ENCODE assay signal across 10 mouse cellular contexts in the genomic region with DNA sequence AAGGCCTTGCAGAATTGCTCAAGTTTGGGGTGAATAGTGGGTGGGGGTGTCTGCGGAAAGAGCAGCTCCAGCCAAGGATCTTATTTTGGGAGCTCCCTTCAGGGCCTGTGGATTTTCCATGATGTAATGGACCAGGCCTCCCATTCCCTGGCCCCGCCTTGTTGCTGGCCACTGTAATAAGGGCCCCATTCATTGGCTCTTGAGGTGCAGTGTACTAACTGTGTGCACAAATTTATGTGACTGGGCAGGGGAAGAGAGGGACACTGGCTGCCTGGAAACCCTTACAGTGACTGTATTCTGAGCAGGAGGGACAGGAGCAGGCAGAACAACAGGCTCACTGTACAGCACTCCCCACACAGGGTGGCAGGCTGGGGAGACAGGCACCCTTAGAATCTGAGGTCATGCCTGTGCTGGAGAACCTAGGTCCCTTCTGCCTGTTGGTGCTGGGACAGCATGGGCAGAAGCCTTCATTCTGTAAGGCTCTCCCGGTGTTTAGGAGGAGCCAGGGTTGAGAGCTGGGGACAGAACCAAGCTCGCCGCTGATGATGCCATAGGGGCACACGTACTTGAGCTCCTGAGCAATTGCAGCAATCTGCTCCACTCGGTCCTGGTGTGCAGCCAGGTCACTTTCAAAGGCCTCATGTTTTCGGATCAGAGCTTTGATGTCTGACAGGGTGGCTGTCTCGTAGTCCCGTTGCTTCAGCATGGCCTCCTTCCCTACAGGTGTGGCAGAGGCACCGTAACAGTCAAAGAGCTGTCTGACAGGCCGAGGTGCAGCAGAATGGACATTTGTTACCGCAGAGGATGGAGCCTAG. TPM values are rescaled to one million over a fixed set of nuclear protein-coding genes. Genes with fewer than 3 reads are reported as not detected.
DNase-seq lines count a peak whose midpoint lies in the region; ATAC-seq and TF ChIP-seq lines count a peak whose summit lies in the region.
"Had no signal": no experiment of that assay in that cellular context is flagged by ENCODE, and none has a peak within 500 bp of the region (broad histone marks: within the 10 kb centered on the region; RNA-seq: fewer than 3 reads in every experiment).

No protein-coding gene starts in this region.

- no peak for TF ChIP-seq CTCF in layer of hippocampus, adult 2 months (conservative IDR thresholded peaks at IDR 0.05)

- peak overlapping the region; percentile 91 for H3K27ac ChIP-seq in layer of hippocampus, adult 2 months
- peak overlapping the region; percentile 75 for H3K27ac ChIP-seq in limb, embryonic 14.5 days (replicated peaks; ENCODE audit: low read depth, low read length)
- H3K27ac ChIP-seq: neural tube, embryonic 12.5 days had no signal

- DNase-seq in adrenal gland, adult 8-10 months: peak; percentile 47
- no peak for DNase-seq in adrenal gland, postnatal 4 days (ENCODE audit: low spot score in 2 of 2)
- DNase-seq in layer of hippocampus, adult 2 months (ENCODE audit: low spot score in 2 of 2): peak in 1 of 2 experiments; percentile 37
- no peak for DNase-seq in layer of hippocampus, adult 9-10 months (ENCODE audit: low spot score)
- peak; percentile 71 for DNase-seq in heart, adult 8-10 months (ENCODE audit: low spot score)
- DNase-seq in limb, embryonic 14.5 days (ENCODE audit: low spot score): peak; percentile 68
- DNase-seq in spleen, postnatal 14 days (ENCODE audit: low spot score in 2 of 2): no peak
- DNase-seq: liver had no signal

- H3K9ac ChIP-seq in limb, embryonic 14.5 days (ENCODE audit: low read depth, low read length, severe bottlenecking): peak overlapping the region; percentile 28; the same call in 1 of the 2 replicates
- H3K9ac ChIP-seq: neural tube, embryonic 12.5 days had no signal

- no peaks in the 10 kb centered on the region for H3K27me3 ChIP-seq in limb, embryonic 14.5 days (ENCODE audit: control insufficient read depth, insufficient read depth, low read length)
- H3K27me3 ChIP-seq: neural tube, embryonic 12.5 days had no signal

- H3K36me3 ChIP-seq in limb, embryonic 14.5 days (ENCODE audit: control insufficient read depth, insufficient read depth, low read length): peaks cover 97% of the 10 kb centered on the region

- no peaks in the 10 kb centered on the region for H3K9me3 ChIP-seq in limb, embryonic 14.5 days (ENCODE audit: control insufficient read depth, low read length)
- H3K9me3 ChIP-seq: neural tube, embryonic 12.5 days had no signal

- peaks cover 24% of the 10 kb centered on the region for H3K4me1 ChIP-seq in limb, embryonic 14.5 days (ENCODE audit: control insufficient read depth, insufficient read depth, low read length)
- H3K4me1 ChIP-seq: neural tube, embryonic 12.5 days had no signal

- 80% methylated on average over 13 of the region's 13 CpGs for WGBS in limb, embryonic 14.5 days

- peak; percentile 64 for ATAC-seq in limb, embryonic 14.5 days (ENCODE audit: low FRiP score, low read depth)
- no peak for ATAC-seq in granulocyte monocyte progenitor cell, adult 5-6 weeks (replicated peaks; ENCODE audit: poor library complexity, severe bottlenecking)

- H3K4me3 ChIP-seq in layer of hippocampus, adult 2 months: no peak overlapping the region
- H3K4me3 ChIP-seq in limb, embryonic 14.5 days (replicated peaks; ENCODE audit: low read length): no peak overlapping the region
- H3K4me3 ChIP-seq: neural tube, embryonic 12.5 days had no signal

- TF ChIP-seq POLR2A in limb, embryonic 14.5 days (IDR thresholded peaks at IDR 0.05; ENCODE audit: borderline replicate concordance, extremely low read depth, insufficient read depth, insufficient read length): no peak

- no peak overlapping the region for H3K4me2 ChIP-seq in limb, embryonic 14.5 days (replicated peaks; ENCODE audit: low read depth, low read length, severe bottlenecking)
- H3K4me2 ChIP-seq: neural tube, embryonic 12.5 days had no signal

RNA-seq across cellular contexts. Expression of gene Capn12, which starts 20.3 kb away (rescaled TPM):
- total RNA-seq in adrenal gland, adult 8-10 months (2022): under 1 TPM in 3 of 4 experiments, not detected in 1; 0.12 to 0.16 (median 0.15) TPM
- under 1 TPM; 0.11 to 0.17 TPM for total RNA-seq in adrenal gland, postnatal 4 days (2021)
- under 1 TPM; 0.15 to 0.29 TPM for total RNA-seq in layer of hippocampus, adult 2 months (2021)
- total RNA-seq in heart, adult 8-10 months (2022): under 1 TPM; 0.12 to 0.32 (median 0.23) TPM
- polyA plus RNA-seq in limb, embryonic 14.5 days (2012; rRNA removed): 0.19 and 0.25 TPM in 2 replicates
- 0.58 and 0.94 TPM in 2 replicates for polyA plus RNA-seq in limb, embryonic 14.5 days (2014; fragmentation: Nextera tagmentation; extraction: Ambion mirVana)
- total RNA-seq in granulocyte monocyte progenitor cell, adult 5-6 weeks (2014; fragmentation: Nextera tagmentation): not detected in 2 replicates
- 0.13 TPM in 1 of 2 replicates, not detected in the other for total RNA-seq in granulocyte monocyte progenitor cell, adult 5-6 weeks (2017)

RNA-seq across cellular contexts. Expression of gene Lgals7, which starts 37.9 kb away (rescaled TPM):
- total RNA-seq in adrenal gland, adult 8-10 months (2022): 1 to 10 TPM in 1 of 4 experiments, not detected in 3; 1.2 TPM
- total RNA-seq in adrenal gland, postnatal 4 days (2021): 1 to 10 TPM; 3.9 TPM
- not detected for total RNA-seq in layer of hippocampus, adult 2 months (2021)
- total RNA-seq in heart, adult 8-10 months (2022): 1 to 10 TPM in 1 of 4 experiments, not detected in 3; 1.3 TPM
- 198 and 208 TPM in 2 replicates for polyA plus RNA-seq in limb, embryonic 14.5 days (2012; rRNA removed)
- polyA plus RNA-seq in limb, embryonic 14.5 days (2014; fragmentation: Nextera tagmentation; extraction: Ambion mirVana): 37.9 and 48.4 TPM in 2 replicates
- not detected in 2 replicates for total RNA-seq in granulocyte monocyte progenitor cell, adult 5-6 weeks (2014; fragmentation: Nextera tagmentation)
- total RNA-seq in granulocyte monocyte progenitor cell, adult 5-6 weeks (2017): not detected in 2 replicates

Comparison
In these comparisons a context has a peak if more than half of its experiments do, and no peak if none do; other contexts are left out.
1. DNase-seq: peak in adrenal gland, adult 8-10 months (single experiment), heart, adult 8-10 months (single experiment) and limb, embryonic 14.5 days (single experiment); none in adrenal gland, postnatal 4 days (0 of 2), layer of hippocampus, adult 9-10 months (single experiment) and spleen, postnatal 14 days (0 of 2).